Mouse (Mus musculus) cerebellum, adult 9-10 months (tissue): ENCODE data around the gene C130079G13Rik.
"Not testable (repeated sequence)": the region's sequence is repeated elsewhere in the genome, so short reads cannot be mapped to it uniquely, and the experiment has no call there.

Experiments used
- DNase-seq: peaks from one replicate; pipeline ENCODE4 v3.0.0; 2022

C130079G13Rik gene

GRCm38 (mm10) chr3:59924914-59925313, at the start of gene C130079G13Rik:
TSS of gene C130079G13Rik (plus strand) at chr3:59925214.
- DNase-seq: no peak

- DNase-seq: not testable (repeated sequence)
Observed at GRCm38 (mm10) chr3:59877601-59878000, 47.4 kb upstream of the C130079G13Rik start.

- not testable (repeated sequence) for DNase-seq
Observed at GRCm38 (mm10) chr3:59879801-59880554, 45.0 kb upstream of the C130079G13Rik start.

- DNase-seq: no peak
Observed at GRCm38 (mm10) chr3:59893276-59893675, 31.7 kb upstream of the C130079G13Rik start.

- no peak for DNase-seq
Observed at GRCm38 (mm10) chr3:59934621-59935020, 9.6 kb downstream of the C130079G13Rik start.

- peak; percentile 52 for DNase-seq
Observed at GRCm38 (mm10) chr3:59947294-59947950, 22.4 kb downstream of the C130079G13Rik start.

GRCm38 (mm10) chr3:59970891-59971290, 45.9 kb downstream of the C130079G13Rik start:
- DNase-seq: no peak

GRCm38 (mm10) chr3:59974591-59974990, 49.6 kb downstream of the C130079G13Rik start:
- DNase-seq: no peak
